Mouse (Mus musculus) hindbrain, embryonic 11.5 days (tissue): ENCODE measurements at regions not wholly inside any gene's neighbourhood (a gene's known extent, or its start where the extent isn't known, plus 50 kb on each side); places are given as distances from the start of the nearest gene placed in this dataset.

Source experiments
- ATAC-seq: fragments of 200-750 bp; cut with Nextera tagmentation; 2 replicates; pipeline ENCODE4 v1.8.0; 2017; ENCODE audit warnings: mild to moderate bottlenecking, moderate TSS enrichment, moderate library complexity; ENCODE audit not compliant: low FRiP score
- DNase-seq: peaks from one replicate; pipeline ENCODE4 v3.0.0-alpha.2; 2015; ENCODE audit warnings: low spot score
- H3K27ac ChIP-seq: fragments of 300-500 bp; sonication (generic); 2 replicates; pipeline ENCODE4 v1.5.1; 2014; ENCODE audit warnings: mild to moderate bottlenecking, low read depth, low read length
- H3K27me3 ChIP-seq: fragments of 300-500 bp; sonication (generic); 2 replicates; pipeline ENCODE4 v1.6.1; 2014; ENCODE audit warnings: mild to moderate bottlenecking, low read length, moderate library complexity, mixed read lengths; ENCODE audit not compliant: control insufficient read depth, insufficient read depth
- H3K36me3 ChIP-seq: fragments of 300-500 bp; sonication (generic); 2 replicates; pipeline ENCODE4 v1.6.1; 2014; ENCODE audit warnings: mild to moderate bottlenecking, low read length, moderate library complexity, mixed read lengths; ENCODE audit not compliant: control insufficient read depth, insufficient read depth
- H3K4me1 ChIP-seq: fragments of 300-500 bp; sonication (generic); replicated peaks from 2 replicates; pipeline ENCODE4 v1.6.1; 2014; ENCODE audit warnings: low read length, mixed read lengths; ENCODE audit not compliant: control insufficient read depth, insufficient read depth
- H3K4me2 ChIP-seq: fragments of 300-500 bp; sonication (generic); replicated peaks from 2 replicates; pipeline ENCODE4 v1.6.1; 2014; ENCODE audit warnings: mild to moderate bottlenecking, low read depth, low read length
- H3K4me3 ChIP-seq: fragments of 300-500 bp; sonication (generic); 2 replicates; pipeline ENCODE4 v1.5.1; 2014; ENCODE audit warnings: low read depth, low read length
- H3K9ac ChIP-seq: fragments of 300-500 bp; sonication (generic); 2 replicates; pipeline ENCODE4 v1.6.1; 2014; ENCODE audit warnings: low read depth, low read length
- H3K9me3 ChIP-seq: fragments of 300-500 bp; sonication (generic); 2 replicates; pipeline ENCODE4 v1.6.1; 2016; ENCODE audit warnings: low read length; ENCODE audit not compliant: control insufficient read depth
- WGBS: fragments of 180-500 bp; shearing (Covaris S2); extraction: QIAGEN DNeasy Blood & Tissue Kit; methylation state at CpG from one replicate; pipeline ENCODE4 v1.1.7; 2014; 5-methylcytosine and 5-hydroxymethylcytosine counted together

- H3K36me3 ChIP-seq: no peaks in the 10 kb centered on the region
- H3K4me3 ChIP-seq: no peak overlapping the region
- 57% methylated on average over 2 of the region's 2 CpGs for WGBS
- H3K27ac ChIP-seq: no peak overlapping the region
- no peak overlapping the region for H3K9ac ChIP-seq
- no peak overlapping the region for H3K4me2 ChIP-seq
- no peaks in the 10 kb centered on the region for H3K27me3 ChIP-seq
- 0 out of 2 replicates have a peak, but pooled peaks cover 2% of the 10 kb centered on the region for H3K4me1 ChIP-seq
- ATAC-seq (no peak), DNase-seq (no peak)
- H3K9me3 ChIP-seq: no peaks in the 10 kb centered on the region
Observed at GRCm38 (mm10) chr17:87501098-87501497, 54.4 kb upstream of the Calm2 start.

- no peak for ATAC-seq
- no peaks in the 10 kb centered on the region for H3K27me3 ChIP-seq
- no peak overlapping the region for H3K27ac ChIP-seq
- H3K36me3 ChIP-seq: no peaks in the 10 kb centered on the region
- H3K4me3 ChIP-seq: no peak overlapping the region
- H3K9ac ChIP-seq: no peak overlapping the region
- H3K9me3 ChIP-seq: no peaks in the 10 kb centered on the region
- H3K4me2 ChIP-seq: no peak overlapping the region
- no peak for DNase-seq
- 0 out of 2 replicates have a peak, but pooled peaks cover 2% of the 10 kb centered on the region for H3K4me1 ChIP-seq
- WGBS: 43% methylated on average over 10 of the region's 10 CpGs
Observed at GRCm38 (mm10) chr17:87501687-87502387, 55.1 kb upstream of the Calm2 start.

- Histone ChIP-seq H3K36me3 (no peaks in the 10 kb centered on the region), H3K4me2 (no peak overlapping the region), H3K9me3 (no peaks in the 10 kb centered on the region), H3K4me1 (0 out of 2 replicates have a peak, but pooled peaks cover 2% of the 10 kb centered on the region), H3K27ac (no peak overlapping the region), H3K27me3 (no peaks in the 10 kb centered on the region), H3K4me3 (no peak overlapping the region), H3K9ac (no peak overlapping the region)
- 23% methylated on average over 13 of the region's 14 CpGs for WGBS
- peak; percentile 13 for DNase-seq
- ATAC-seq: peak; percentile 74
Observed at GRCm38 (mm10) chr17:87502388-87503369, 55.9 kb upstream of the Calm2 start.

- Histone ChIP-seq H3K4me2 (no peak overlapping the region), H3K27me3 (no peaks in the 10 kb centered on the region), H3K4me1 (0 out of 2 replicates have a peak, but pooled peaks cover 2% of the 10 kb centered on the region), H3K4me3 (no peak overlapping the region), H3K9me3 (no peaks in the 10 kb centered on the region), H3K36me3 (no peaks in the 10 kb centered on the region), H3K27ac (no peak overlapping the region), H3K9ac (no peak overlapping the region)
- DNase-seq (no peak), ATAC-seq (no peak)
- WGBS: 80% methylated on average over 5 of the region's 5 CpGs
Observed at GRCm38 (mm10) chr17:87503491-87503890, 56.8 kb upstream of the Calm2 start.

- Histone ChIP-seq H3K27me3 (no peaks in the 10 kb centered on the region), H3K4me3 (no peak overlapping the region), H3K9me3 (no peaks in the 10 kb centered on the region), H3K27ac (no peak overlapping the region), H3K4me1 (0 out of 2 replicates have a peak, but pooled peaks cover 2% of the 10 kb centered on the region), H3K36me3 (no peaks in the 10 kb centered on the region), H3K4me2 (no peak overlapping the region), H3K9ac (no peak overlapping the region)
- 75% methylated on average over 5 of the region's 5 CpGs for WGBS
- ATAC-seq (no peak), DNase-seq (no peak)
Observed at GRCm38 (mm10) chr17:87504960-87505681, 58.4 kb upstream of the Calm2 start.

GRCm38 (mm10) chr17:87507848-87508247 is 61.1 kb upstream of the Calm2 start:
- Histone ChIP-seq H3K9ac (no peak overlapping the region), H3K4me2 (no peak overlapping the region), H3K27me3 (no peaks in the 10 kb centered on the region), H3K27ac (no peak overlapping the region), H3K4me1 (peaks cover 2% of the 10 kb centered on the region; the same call in 1 of the 2 replicates), H3K36me3 (no peaks in the 10 kb centered on the region), H3K9me3 (no peaks in the 10 kb centered on the region), H3K4me3 (no peak overlapping the region)
- no peak for ATAC-seq
- 47% methylated on average over 8 of the region's 8 CpGs for WGBS
- DNase-seq: no peak

GRCm38 (mm10) chr17:87508582-87509253 is 62.0 kb upstream of the Calm2 start:
- no peak overlapping the region for H3K27ac ChIP-seq
- H3K9me3 ChIP-seq: no peaks in the 10 kb centered on the region
- WGBS: 69% methylated on average over 16 of the region's 16 CpGs
- ATAC-seq: no peak
- H3K9ac ChIP-seq: no peak overlapping the region
- H3K27me3 ChIP-seq: no peaks in the 10 kb centered on the region
- H3K36me3 ChIP-seq: no peaks in the 10 kb centered on the region
- DNase-seq: no peak
- H3K4me2 ChIP-seq: no peak overlapping the region
- H3K4me3 ChIP-seq: no peak overlapping the region
- no peaks in the 10 kb centered on the region; the same call in 1 of the 2 replicates for H3K4me1 ChIP-seq
